Mouse (Mus musculus): Measurements from ENCODE around the gene Golga7b.

- TF ChIP-seq GATA1 (IDR thresholded peaks at IDR 0.05; ENCODE audit: borderline replicate concordance, low read length): no peak
- no peak for TF ChIP-seq FLI1 (IDR thresholded peaks at IDR 0.05; ENCODE audit: low read length)
These were observed 8.0 kb downstream of the Golga7b start for GRCm38 (mm10) chr19:42255438-42255783.
